Mouse (Mus musculus) layer of hippocampus, postnatal 10 days (tissue): ENCODE measurements around the gene Rpl19. TPM values are rescaled to one million over a fixed set of nuclear protein-coding genes. Genes with fewer than 3 reads are reported as not detected.

Source experiments
- DNase-seq, 2 experiments: peaks; one replicate each; pipeline ENCODE4 v3.0.0; 2021; ENCODE audit warnings: low spot score in 2 of 2
- total RNA-seq, 2 experiments: library from RNA; stranded (reverse); gene quantifications; 2 replicates each; pipeline ENCODE4 v1.2.3; 2021

Gene Rpl19
- total RNA-seq, 2 experiments from 2014 or later = 648 to 672 TPM

GRCm38 (mm10) chr11:98021118-98021517 lies 5.4 kb upstream of the Rpl19 start:
- no peak for DNase-seq

- peak; percentile 71 to 74 for DNase-seq
These were observed 4.8 kb upstream of the Rpl19 start for GRCm38 (mm10) chr11:98021565-98022252.

- no peak for DNase-seq
These were observed 4.3 kb upstream of the Rpl19 start for GRCm38 (mm10) chr11:98022253-98022554.

GRCm38 (mm10) chr11:98022555-98023371 lies 3.7 kb upstream of the Rpl19 start, which contains the start of gene Cacnb1:
TSS of gene Cacnb1 (minus strand) at chr11:98023034.
- DNase-seq = peak; percentile 69 to 79

- no peak for DNase-seq
These were observed 2.0 kb upstream of the Rpl19 start for GRCm38 (mm10) chr11:98024516-98024915.

GRCm38 (mm10) chr11:98026248-98026569 lies 301 bp upstream of the Rpl19 start:
- DNase-seq = no peak

GRCm38 (mm10) chr11:98027297-98027688 lies 783 bp downstream of the Rpl19 start:
- no peak for DNase-seq

- no peak for DNase-seq
These were observed 1.3 kb downstream of the Rpl19 start for GRCm38 (mm10) chr11:98027785-98028184.

GRCm38 (mm10) chr11:98030701-98031442 lies 4.4 kb downstream of the Rpl19 start:
- DNase-seq = no peak

GRCm38 (mm10) chr11:98031443-98031770 lies 4.9 kb downstream of the Rpl19 start:
- DNase-seq = peak; percentile 91 to 94

- no peak for DNase-seq
These were observed 7.6 kb downstream of the Rpl19 start for GRCm38 (mm10) chr11:98034061-98034460.

- peak in 1 of 2 experiments; percentile 45 for DNase-seq
These were observed 8.3 kb downstream of the Rpl19 start for GRCm38 (mm10) chr11:98034840-98035239.

GRCm38 (mm10) chr11:98035977-98036377 lies 9.5 kb downstream of the Rpl19 start:
- peak in 1 of 2 experiments; percentile 50 for DNase-seq

- DNase-seq = no peak
These were observed 11.4 kb downstream of the Rpl19 start for GRCm38 (mm10) chr11:98037871-98038270.

GRCm38 (mm10) chr11:98040975-98041374 lies 14.5 kb downstream of the Rpl19 start:
- no peak for DNase-seq

- no peak for DNase-seq
These were observed 16.2 kb downstream of the Rpl19 start for GRCm38 (mm10) chr11:98042741-98043140.

GRCm38 (mm10) chr11:98044074-98044473 lies 17.6 kb downstream of the Rpl19 start:
- no peak for DNase-seq

- DNase-seq = no peak
These were observed 19.1 kb downstream of the Rpl19 start for GRCm38 (mm10) chr11:98045596-98045995.

GRCm38 (mm10) chr11:98046466-98046865 lies 20.0 kb downstream of the Rpl19 start:
- DNase-seq = no peak

GRCm38 (mm10) chr11:98047745-98048144 lies 21.2 kb downstream of the Rpl19 start:
- DNase-seq = peak; percentile 86 to 87

GRCm38 (mm10) chr11:98049672-98050519 lies 23.4 kb downstream of the Rpl19 start:
- no peak for DNase-seq
